Mouse (Mus musculus) stomach, postnatal 0 days (tissue): ENCODE data around the gene Trmt11. TPM values are rescaled to one million over a fixed set of nuclear protein-coding genes. Genes with fewer than 3 reads are reported as not detected.
A peak's percentile ranks its signal among the peaks of the same experiment; 100 is the strongest.
"Not testable (repeated sequence)": the region's sequence is repeated elsewhere in the genome, so short reads cannot be mapped to it uniquely, and the experiment has no call there.

Experiments
- ATAC-seq: fragments of 200-750 bp; cut with Nextera tagmentation; 2 replicates; pipeline ENCODE4 v1.8.0; 2017; ENCODE audit not compliant: low FRiP score, low TSS enrichment
- DNase-seq: peaks from one replicate; pipeline ENCODE4 v3.0.0-alpha.2; 2016; ENCODE audit warnings: low spot score
- H3K27ac ChIP-seq: fragments of 300-500 bp; sonication (generic); replicated peaks from 2 replicates; pipeline ENCODE4 v1.5.1; 2014; ENCODE audit warnings: mild to moderate bottlenecking, control low read depth
- H3K27me3 ChIP-seq: fragments of 300-500 bp; sonication (generic); 2 replicates; pipeline ENCODE4 v1.6.1; 2014; ENCODE audit warnings: low read length; ENCODE audit not compliant: control insufficient read depth, insufficient read depth
- H3K36me3 ChIP-seq: fragments of 300-500 bp; sonication (generic); 2 replicates; pipeline ENCODE4 v1.6.1; 2014; ENCODE audit warnings: low read length, mixed read lengths; ENCODE audit not compliant: control insufficient read depth, insufficient read depth
- H3K4me1 ChIP-seq: fragments of 300-500 bp; sonication (generic); replicated peaks from 2 replicates; pipeline ENCODE4 v1.6.1; 2014; ENCODE audit warnings: antibody characterized with exemption; ENCODE audit not compliant: control insufficient read depth, insufficient read depth
- H3K4me2 ChIP-seq: fragments of 300-500 bp; sonication (generic); replicated peaks from 2 replicates; pipeline ENCODE4 v1.6.1; 2014; ENCODE audit warnings: low read depth, mild to moderate bottlenecking, control low read depth, moderate library complexity
- H3K4me3 ChIP-seq: fragments of 300-500 bp; sonication (generic); 2 replicates; pipeline ENCODE4 v1.5.1; 2014; ENCODE audit warnings: low read depth, low read length, control low read depth
- H3K9ac ChIP-seq: fragments of 300-500 bp; sonication (generic); 2 replicates; pipeline ENCODE4 v1.6.1; 2014; ENCODE audit warnings: mild to moderate bottlenecking, low read length, control low read depth, mixed read lengths
- H3K9me3 ChIP-seq: fragments of 300-500 bp; sonication (generic); 2 replicates; pipeline ENCODE4 v1.6.1; 2016; ENCODE audit warnings: low read length; ENCODE audit not compliant: control insufficient read depth
- CTCF ChIP-seq: IDR thresholded peaks from 2 replicates; pipeline ENCODE4 v1.5.1; 2016; ENCODE audit warnings: antibody characterized with exemption, low read depth, mild to moderate bottlenecking, moderate library complexity
- EP300 ChIP-seq: optimal IDR thresholded peaks from 2 replicates; pipeline ENCODE3; 2016; ENCODE audit warnings: antibody characterized with exemption
- WGBS: fragments of 180-500 bp; shearing (Covaris S2); extraction: QIAGEN DNeasy Blood & Tissue Kit; methylation state at CpG from one replicate; pipeline ENCODE4 v1.1.7; 2014; 5-methylcytosine and 5-hydroxymethylcytosine counted together
- polyA plus RNA-seq: library from polyadenylated mRNA; unstranded; fragments of >200 nt; fragmentation: Nextera tagmentation; extraction: Ambion mirVana; gene quantifications from 2 replicates; pipeline ENCODE4 v1.2.1, GENCODE M21; 2015

The Trmt11 gene
- polyA plus RNA-seq, result 15.1 and 15.9 TPM in 2 replicates

- Histone ChIP-seq H3K4me3 (peak within 1 kb of the TSS; percentile 88), H3K4me2 (peak within 1 kb of the TSS; percentile 80), H3K27ac (peak within 1 kb of the TSS; percentile 86), H3K36me3 (no peaks in the 10 kb centered on the region), H3K9me3 (no peaks in the 10 kb centered on the region), H3K27me3 (no peaks in the 10 kb centered on the region), H3K4me1 (no peaks in the 10 kb centered on the region), H3K9ac (peak within 1 kb of the TSS; percentile 88)
- WGBS, result under 1% methylated on average over 25 of the region's 28 CpGs
- peak; percentile 98 for ATAC-seq
- TF ChIP-seq CTCF, result 0 out of 2 replicates have a peak, but pooled peaks have one; percentile 2
- no peak for TF ChIP-seq EP300
- peak; percentile 92 for DNase-seq
These were observed at the start of gene Trmt11 for GRCm38 (mm10) chr10:30600542-30600966. Gene Trmt11 (minus strand): TSS chr10:30600749.

- Histone ChIP-seq H3K4me3 (no peak overlapping the region), H3K9me3 (no peaks in the 10 kb centered on the region), H3K4me1 (no peaks in the 10 kb centered on the region), H3K27me3 (no peaks in the 10 kb centered on the region), H3K27ac (no peak overlapping the region), H3K9ac (no peak overlapping the region), H3K36me3 (no peaks in the 10 kb centered on the region), H3K4me2 (no peak overlapping the region)
- ATAC-seq (no peak), DNase-seq (no peak)
- WGBS, result 31% methylated on average over 2 of the region's 2 CpGs
- TF ChIP-seq EP300 (no peak), CTCF (no peak)
These were observed 47.1 kb upstream of the Trmt11 start for GRCm38 (mm10) chr10:30647681-30648080.

DNA sequence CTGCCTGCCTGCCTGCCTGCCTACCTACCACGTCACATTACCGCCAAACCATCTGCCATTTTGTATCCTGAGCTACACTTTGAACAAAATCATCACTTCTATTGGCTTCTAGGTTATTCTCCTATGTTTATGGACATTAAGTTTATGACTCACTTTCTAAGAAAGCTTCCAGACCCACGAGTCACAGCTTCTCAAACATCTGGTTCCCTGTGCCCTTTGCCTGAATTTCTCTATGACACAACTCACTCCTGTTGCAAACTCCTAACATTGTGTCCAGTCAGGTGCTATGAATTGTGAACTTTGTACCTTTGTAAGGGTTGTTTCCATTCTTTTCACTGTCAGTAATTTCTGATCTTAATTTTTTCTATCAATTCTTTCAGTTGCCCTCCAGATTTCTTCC, 37.7 kb upstream of the Trmt11 start:
- no peaks in the 10 kb centered on the region for H3K27me3 ChIP-seq
- TF ChIP-seq CTCF (no peak), EP300 (no peak)
- no peaks in the 10 kb centered on the region for H3K9me3 ChIP-seq
- ATAC-seq (peak; percentile 76), DNase-seq (no peak)
- no peak overlapping the region for H3K4me3 ChIP-seq
- no peak overlapping the region for H3K27ac ChIP-seq
- H3K9ac ChIP-seq, result no peak overlapping the region
- WGBS, result 70% methylated on average over 3 of the region's 3 CpGs
- no peak overlapping the region for H3K4me2 ChIP-seq
- H3K4me1 ChIP-seq, result no peaks in the 10 kb centered on the region
- no peaks in the 10 kb centered on the region for H3K36me3 ChIP-seq

DNA sequence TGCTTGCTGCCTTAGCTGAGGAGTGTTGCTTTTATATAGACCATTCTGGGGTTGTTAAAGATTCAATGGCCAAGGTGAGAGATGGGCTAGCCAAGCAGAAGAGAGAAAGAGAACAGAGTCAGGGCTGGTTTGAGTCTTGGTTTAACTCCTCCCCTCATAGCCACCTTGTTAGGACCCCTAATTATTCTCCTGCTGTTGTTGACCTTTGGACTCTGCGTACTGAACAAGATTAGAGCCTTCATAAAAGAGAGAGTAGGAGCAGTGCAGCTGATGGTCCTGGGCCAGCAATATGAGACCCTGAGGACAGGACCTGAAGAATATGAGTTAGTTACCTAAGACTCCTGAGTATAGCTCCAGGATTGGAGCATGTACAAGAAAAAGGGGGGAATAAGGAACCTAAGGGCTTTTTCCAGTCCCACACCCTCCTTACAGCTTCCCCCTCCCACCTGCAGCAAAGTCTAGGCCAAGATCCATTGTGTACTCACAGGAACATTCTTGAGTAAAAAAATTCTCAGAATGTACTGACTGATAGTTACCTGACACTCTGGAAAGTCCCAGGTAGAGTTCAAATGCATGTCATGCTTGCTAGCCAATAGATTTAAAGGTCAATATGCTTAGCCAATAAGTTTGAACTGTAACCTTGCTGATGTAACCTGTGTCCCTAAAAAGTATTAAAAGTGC, 36.1 kb upstream of the Trmt11 start:
- not testable (repeated sequence) for H3K9ac ChIP-seq, H3K27ac ChIP-seq, H3K27me3 ChIP-seq, DNase-seq, H3K4me1 ChIP-seq, H3K36me3 ChIP-seq, H3K4me3 ChIP-seq, ATAC-seq, H3K4me2 ChIP-seq, H3K9me3 ChIP-seq
- WGBS, result 62% methylated on average over 1 of the region's 1 CpGs

DNA sequence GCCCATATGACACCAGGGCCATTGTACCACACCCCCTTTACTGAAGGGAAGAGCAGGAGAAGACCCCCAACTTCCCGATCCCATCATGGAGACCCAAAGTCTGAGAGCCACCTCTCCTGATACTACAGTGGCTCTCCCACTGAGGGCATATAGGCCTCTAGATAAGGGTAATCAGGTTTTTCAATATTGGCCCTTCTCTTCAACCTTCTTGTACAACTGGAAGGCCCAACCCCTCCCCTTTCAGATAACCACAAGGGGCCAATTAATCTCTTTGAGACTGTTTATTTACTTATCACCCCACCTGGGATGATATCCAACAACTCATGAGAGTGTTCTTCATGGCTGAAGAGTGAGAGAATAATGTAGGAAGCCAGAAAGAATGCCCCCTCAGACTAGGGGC, 32.2 kb upstream of the Trmt11 start:
- no peak overlapping the region for H3K4me2 ChIP-seq
- no peaks in the 10 kb centered on the region for H3K27me3 ChIP-seq
- no peaks in the 10 kb centered on the region for H3K36me3 ChIP-seq
- H3K4me1 ChIP-seq, result no peaks in the 10 kb centered on the region
- no peaks in the 10 kb centered on the region for H3K9me3 ChIP-seq
- 0 out of 2 replicates have a peak, but pooled peaks have one; percentile 21 for ATAC-seq
- TF ChIP-seq CTCF, result no peak
- no peak for DNase-seq
- H3K9ac ChIP-seq, result no peak overlapping the region
- 96% methylated on average over 1 of the region's 1 CpGs for WGBS
- no peak overlapping the region for H3K4me3 ChIP-seq
- no peak overlapping the region for H3K27ac ChIP-seq

DNA sequence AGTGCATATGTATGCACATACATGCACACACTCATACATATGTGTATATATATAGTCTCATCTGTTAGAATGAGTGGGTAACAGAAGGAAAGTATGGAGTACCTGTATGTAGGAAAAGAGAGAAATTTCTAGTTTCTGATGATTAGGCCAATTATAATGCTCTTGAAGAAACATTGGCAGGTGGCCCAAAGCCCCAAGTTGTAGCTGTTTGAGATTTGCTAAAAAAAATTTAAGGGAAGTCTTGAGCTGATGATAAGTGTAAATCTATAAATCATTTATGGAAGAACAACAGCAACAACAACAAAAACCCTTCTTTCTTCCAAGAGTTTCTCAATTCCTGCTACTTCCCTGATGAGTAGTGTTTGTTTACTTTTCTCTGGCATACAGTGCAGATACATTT, 29.4 kb upstream of the Trmt11 start:
- no peaks in the 10 kb centered on the region for H3K9me3 ChIP-seq
- ATAC-seq (no peak), DNase-seq (no peak)
- TF ChIP-seq EP300 (no peak), CTCF (no peak)
- H3K4me3 ChIP-seq, result no peak overlapping the region
- no peak overlapping the region for H3K9ac ChIP-seq
- H3K27ac ChIP-seq, result no peak overlapping the region
- no peaks in the 10 kb centered on the region for H3K27me3 ChIP-seq
- H3K4me2 ChIP-seq, result no peak overlapping the region
- no peaks in the 10 kb centered on the region for H3K4me1 ChIP-seq
- H3K36me3 ChIP-seq, result no peaks in the 10 kb centered on the region
